Mouse (Mus musculus): Measurements from ENCODE around the gene Hdhd5. TPM values are rescaled to one million over a fixed set of nuclear protein-coding genes. Genes with fewer than 3 reads are reported as not detected.

The Hdhd5 gene
- 23.5 and 24.9 TPM in 2 replicates for polyA plus RNA-seq (2012; rRNA removed)

DNA sequence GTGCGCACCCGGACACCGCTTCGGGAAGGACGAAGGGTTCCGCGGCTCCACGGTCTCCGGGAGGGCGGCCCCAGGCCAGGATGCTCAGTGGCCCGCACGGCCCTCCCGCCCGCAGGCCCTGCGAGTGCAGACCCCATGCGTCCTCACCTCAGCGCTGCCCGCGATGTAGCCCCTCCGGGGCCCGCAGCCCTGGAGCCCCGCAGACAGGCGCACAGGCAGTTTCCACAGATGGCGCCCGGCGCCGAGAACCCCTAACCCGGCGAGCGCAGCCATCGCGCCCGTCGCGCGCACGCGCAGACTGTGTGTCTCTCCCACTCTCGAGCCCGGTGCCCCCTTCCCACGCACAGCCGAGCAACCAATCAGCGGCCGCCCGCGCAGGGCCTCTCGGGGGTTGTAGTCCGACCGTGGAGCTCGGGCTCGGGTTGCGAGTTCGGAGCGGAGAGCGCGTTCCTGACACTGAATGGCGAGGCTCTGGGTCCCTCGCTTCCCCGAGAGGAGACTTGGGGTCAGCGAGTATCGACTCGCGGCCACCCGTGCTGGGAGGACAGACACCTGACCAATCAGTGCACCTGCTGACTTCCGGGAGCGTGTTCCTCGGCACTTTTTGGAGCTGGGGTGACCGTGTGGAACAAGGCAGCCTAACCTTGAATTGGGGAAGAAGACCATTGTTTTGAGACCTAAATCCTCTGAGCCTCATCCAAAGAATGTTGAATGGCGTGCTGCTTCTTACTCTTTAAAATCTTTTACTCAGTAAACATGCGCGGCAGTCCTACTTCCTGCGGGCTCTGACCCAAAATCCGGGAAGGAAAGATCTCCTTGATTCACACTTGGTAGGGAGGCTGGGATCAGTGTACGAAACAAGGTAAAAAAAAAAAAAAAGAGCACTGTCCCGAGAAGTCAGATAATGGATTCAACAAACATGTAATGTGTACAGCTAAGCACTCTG, at the start of gene Hdhd5:
Gene Hdhd5, minus strand, starts transcription at position 300 of the 946 bp plus-strand sequence.

DNA sequence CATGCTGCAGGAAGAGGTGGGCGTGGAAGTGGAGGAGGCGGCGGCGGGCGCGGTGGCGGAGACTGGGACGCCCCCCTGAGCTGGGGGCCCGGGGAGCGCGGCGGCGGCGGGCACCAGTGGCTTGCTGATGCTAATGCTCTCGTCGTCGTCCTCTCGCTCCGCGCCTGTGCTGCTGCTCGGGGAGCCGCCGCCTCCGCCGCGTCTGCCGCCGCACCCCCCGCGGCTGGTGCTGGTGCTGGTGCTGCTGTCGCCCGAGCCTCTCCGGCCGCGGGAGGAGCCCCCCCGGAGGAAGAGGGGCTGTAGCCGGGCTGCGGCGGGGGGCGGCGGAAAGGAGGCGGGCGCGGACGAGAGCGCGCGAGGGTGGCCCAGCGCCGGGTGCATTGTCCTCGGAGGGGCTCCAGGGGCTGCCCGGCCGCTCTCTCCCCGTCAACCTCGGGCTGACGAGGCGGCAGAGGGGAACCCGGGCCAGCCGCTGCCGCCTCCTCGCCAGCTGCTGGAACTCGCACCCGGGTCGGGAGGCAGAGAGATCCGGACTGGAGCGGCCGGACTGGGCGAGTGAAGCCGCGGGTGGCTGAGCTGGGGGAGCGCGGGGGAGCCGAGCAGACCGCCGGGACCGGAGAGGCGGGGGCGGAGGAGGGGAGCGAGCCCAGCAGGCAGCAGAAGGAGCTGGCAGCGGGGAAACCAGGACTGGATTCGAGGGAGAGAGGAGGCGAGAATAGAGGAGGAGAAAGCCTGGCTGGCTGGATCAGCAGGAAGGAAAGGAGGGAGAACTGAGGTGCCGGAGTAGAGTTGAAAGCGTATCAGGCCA, 37.5 kb downstream of the Hdhd5 start, which contains the start of gene Tmem121b:
Gene Tmem121b, minus strand, starts transcription at position 434 of the 808 bp plus-strand sequence.

DNA sequence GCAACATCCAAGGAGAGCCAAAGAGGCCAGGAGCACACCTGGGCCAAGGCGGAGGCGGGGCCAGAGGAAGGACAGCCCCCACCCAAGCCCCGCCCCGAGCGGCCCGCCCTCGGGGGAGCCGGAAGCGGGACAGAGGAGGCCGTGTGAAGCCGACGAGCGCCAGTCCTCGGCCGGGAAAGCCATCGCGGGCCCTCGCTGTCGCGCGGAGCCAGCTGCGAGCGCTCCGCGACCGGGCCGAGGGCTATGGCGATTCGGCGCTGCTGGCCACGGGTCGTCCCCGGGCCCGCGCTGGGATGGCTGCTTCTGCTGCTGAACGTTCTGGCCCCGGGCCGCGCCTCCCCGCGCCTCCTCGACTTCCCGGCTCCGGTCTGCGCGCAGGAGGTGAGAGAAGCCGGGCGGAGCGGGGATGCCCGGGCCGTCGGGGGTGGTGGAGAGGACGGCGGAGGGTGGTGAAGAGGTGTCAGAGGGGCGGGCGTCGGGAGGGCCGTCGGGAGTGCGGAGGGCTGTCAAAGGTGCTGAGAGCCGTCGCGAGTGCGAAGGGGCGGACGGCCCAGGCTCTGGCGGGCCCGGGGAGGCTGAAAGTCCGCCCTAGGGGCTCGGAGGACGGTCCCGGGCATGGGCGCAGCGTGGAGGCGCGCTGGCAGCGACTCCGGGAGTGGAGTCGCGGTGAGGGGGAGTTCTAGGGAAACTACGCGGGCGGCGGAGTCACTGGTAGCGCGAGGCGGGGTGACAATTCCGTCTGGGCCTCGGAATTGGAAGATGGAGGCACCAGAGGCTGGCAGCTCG, 67.8 kb downstream of the Hdhd5 start, which contains the start of gene Il17ra:
Gene Il17ra, plus strand, starts transcription at position 162 of the 786 bp plus-strand sequence.

Other genes with a start within 250 kb of the Hdhd5 start
- 0.10 and 0.29 TPM in 2 replicates for gene D330020A13Rik, start 237.0 kb downstream of the Hdhd5 start, polyA plus RNA-seq (2012; rRNA removed)
- gene B4galnt3, start 236.8 kb downstream of the Hdhd5 start, polyA plus RNA-seq (2012; rRNA removed): 0.28 and 1.4 TPM in 2 replicates
- gene Kdm5a, start 167.2 kb downstream of the Hdhd5 start, polyA plus RNA-seq (2012; rRNA removed): 13.8 and 13.9 TPM in 2 replicates
- 13.2 and 14.2 TPM in 2 replicates for gene Ccdc77, start 166.9 kb downstream of the Hdhd5 start, polyA plus RNA-seq (2012; rRNA removed)
- 4.5 and 5.6 TPM in 2 replicates for gene Il17ra, start 68.1 kb downstream of the Hdhd5 start, polyA plus RNA-seq (2012; rRNA removed)
- gene Tmem121b, start 37.5 kb downstream of the Hdhd5 start, polyA plus RNA-seq (2012; rRNA removed): 9.9 and 11.3 TPM in 2 replicates
- gene Cecr2, start 135.1 kb upstream of the Hdhd5 start, polyA plus RNA-seq (2012; rRNA removed): 9.9 and 12.6 TPM in 2 replicates
- 6.2 and 7.1 TPM in 2 replicates for gene Slc25a18, start 242.3 kb upstream of the Hdhd5 start, polyA plus RNA-seq (2012; rRNA removed)

Data from central nervous system, embryonic 14 days (tissue).